Mouse (Mus musculus): Measurements from ENCODE around the gene S100a8.

- TF ChIP-seq GATA1 (IDR thresholded peaks at IDR 0.05; ENCODE audit: borderline replicate concordance, low read length) = no peak
- no peak for TF ChIP-seq FLI1 (IDR thresholded peaks at IDR 0.05; ENCODE audit: low read length)
These were observed 43.3 kb upstream of the S100a8 start for GRCm38 (mm10) chr3:90625496-90625895.

Measured in megakaryocyte, embryonic 14.5 days (primary cell).